Mouse (Mus musculus): ENCODE results near the gene Ube2e3. TPM values are rescaled to one million over a fixed set of nuclear protein-coding genes. Genes with fewer than 3 reads are reported as not detected.
A peak's percentile ranks its signal among the peaks of the same experiment; 100 is the strongest.

Gene Ube2e3
- polyA plus RNA-seq, 1 experiment: 48.6 TPM

GRCm38 (mm10) chr2:78876002-78876401 lies 8.1 kb downstream of the Ube2e3 start:
- TF ChIP-seq FLI1 (IDR thresholded peaks at IDR 0.05; ENCODE audit: low read length): no peak
- no peak for TF ChIP-seq GATA1 (IDR thresholded peaks at IDR 0.05; ENCODE audit: borderline replicate concordance, low read length)
- peaks cover 52% of the 10 kb centered on the region for H3K4me1 ChIP-seq
- H3K27me3 ChIP-seq (replicated peaks): no peaks in the 10 kb centered on the region
- H3K4me3 ChIP-seq (replicated peaks): no peak overlapping the region
- H3K36me3 ChIP-seq (replicated peaks; ENCODE audit: low read length): peaks cover 23% of the 10 kb centered on the region
- H3K9me3 ChIP-seq: no peaks in the 10 kb centered on the region

GRCm38 (mm10) chr2:78882068-78882467 lies 14.1 kb downstream of the Ube2e3 start:
- TF ChIP-seq GATA1 (IDR thresholded peaks at IDR 0.05; ENCODE audit: borderline replicate concordance, low read length): no peak
- no peak for TF ChIP-seq FLI1 (IDR thresholded peaks at IDR 0.05; ENCODE audit: low read length)
- no peak overlapping the region for H3K4me3 ChIP-seq (replicated peaks)

GRCm38 (mm10) chr2:78882743-78883433 lies 15.0 kb downstream of the Ube2e3 start:
- peaks cover 14% of the 10 kb centered on the region for H3K36me3 ChIP-seq (replicated peaks; ENCODE audit: low read length)
- TF ChIP-seq FLI1 (IDR thresholded peaks at IDR 0.05; ENCODE audit: low read length) (no peak), GATA1 (IDR thresholded peaks at IDR 0.05; ENCODE audit: borderline replicate concordance, low read length) (no peak)

More at GRCm38 (mm10) chr2:78882068-78882467, 14.1 kb downstream of the Ube2e3 start:
- peaks cover 45% of the 10 kb centered on the region for H3K4me1 ChIP-seq
- peaks cover 14% of the 10 kb centered on the region for H3K36me3 ChIP-seq (replicated peaks; ENCODE audit: low read length)
- no peaks in the 10 kb centered on the region for H3K27me3 ChIP-seq (replicated peaks)
- no peaks in the 10 kb centered on the region for H3K9me3 ChIP-seq

DNA sequence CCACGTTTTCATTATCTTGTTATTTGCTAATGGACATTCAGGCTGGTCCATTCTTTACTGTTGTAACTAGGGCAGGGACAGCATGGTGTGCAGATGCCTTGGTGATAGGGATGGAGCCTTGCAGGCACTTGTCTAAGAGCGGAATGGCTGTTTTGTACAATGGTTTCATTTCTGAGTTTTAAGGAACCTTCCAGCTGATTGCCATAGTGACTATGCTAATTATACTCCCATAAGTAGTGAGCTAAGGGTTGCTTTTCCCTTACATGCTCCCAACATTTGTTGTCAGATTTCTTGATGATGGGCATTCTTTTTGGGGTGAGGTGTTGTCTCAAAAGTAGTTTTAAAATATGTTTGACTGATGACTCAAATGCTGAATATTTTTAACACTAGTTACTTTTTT lies 18.5 kb downstream of the Ube2e3 start:
- Histone ChIP-seq H3K36me3 (replicated peaks; ENCODE audit: low read length) (peaks cover 8% of the 10 kb centered on the region), H3K4me3 (replicated peaks) (peak overlapping the region; percentile 34), H3K4me1 (peaks cover 45% of the 10 kb centered on the region), H3K27me3 (replicated peaks) (no peaks in the 10 kb centered on the region), H3K9me3 (no peaks in the 10 kb centered on the region)
- TF ChIP-seq FLI1 (IDR thresholded peaks at IDR 0.05; ENCODE audit: low read length) (no peak), GATA1 (IDR thresholded peaks at IDR 0.05; ENCODE audit: borderline replicate concordance, low read length) (no peak)

More at GRCm38 (mm10) chr2:78882743-78883433, 15.0 kb downstream of the Ube2e3 start:
- Histone ChIP-seq H3K4me1 (peaks cover 40% of the 10 kb centered on the region), H3K9me3 (no peaks in the 10 kb centered on the region), H3K27me3 (replicated peaks) (no peaks in the 10 kb centered on the region), H3K4me3 (replicated peaks) (no peak overlapping the region)

DNA sequence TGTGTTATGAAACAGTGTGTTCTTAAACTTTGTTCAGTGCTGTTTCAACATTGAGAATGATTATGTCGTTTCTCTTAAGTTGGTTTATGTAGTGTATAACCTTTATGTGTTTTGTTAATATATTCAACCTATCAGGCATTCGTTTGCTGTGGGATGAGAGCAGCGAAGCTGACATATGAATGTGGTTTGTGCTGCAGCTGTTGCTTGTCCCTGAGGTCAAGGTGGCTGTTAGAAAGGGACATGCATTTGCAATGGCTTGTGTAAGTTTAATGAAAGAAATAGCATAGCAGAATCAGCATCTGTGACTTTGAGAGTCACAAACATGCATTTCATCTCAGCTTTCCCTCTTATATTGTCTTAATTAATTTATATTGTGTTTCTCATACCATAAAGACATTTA lies 20.3 kb downstream of the Ube2e3 start:
- no peaks in the 10 kb centered on the region for H3K27me3 ChIP-seq (replicated peaks)
- TF ChIP-seq FLI1 (IDR thresholded peaks at IDR 0.05; ENCODE audit: low read length) (no peak), GATA1 (IDR thresholded peaks at IDR 0.05; ENCODE audit: borderline replicate concordance, low read length) (no peak)
- H3K4me3 ChIP-seq (replicated peaks): no peak overlapping the region
- H3K9me3 ChIP-seq: no peaks in the 10 kb centered on the region
- peaks cover 2% of the 10 kb centered on the region for H3K36me3 ChIP-seq (replicated peaks; ENCODE audit: low read length)
- H3K4me1 ChIP-seq: peaks cover 36% of the 10 kb centered on the region

- Histone ChIP-seq H3K27me3 (replicated peaks) (no peaks in the 10 kb centered on the region), H3K9me3 (no peaks in the 10 kb centered on the region), H3K36me3 (replicated peaks; ENCODE audit: low read length) (no peaks in the 10 kb centered on the region), H3K4me1 (peaks cover 21% of the 10 kb centered on the region), H3K4me3 (replicated peaks) (no peak overlapping the region)
- TF ChIP-seq FLI1 (IDR thresholded peaks at IDR 0.05; ENCODE audit: low read length) (no peak), GATA1 (IDR thresholded peaks at IDR 0.05; ENCODE audit: borderline replicate concordance, low read length) (no peak)
Observed at GRCm38 (mm10) chr2:78895216-78895615, 27.3 kb downstream of the Ube2e3 start.

DNA sequence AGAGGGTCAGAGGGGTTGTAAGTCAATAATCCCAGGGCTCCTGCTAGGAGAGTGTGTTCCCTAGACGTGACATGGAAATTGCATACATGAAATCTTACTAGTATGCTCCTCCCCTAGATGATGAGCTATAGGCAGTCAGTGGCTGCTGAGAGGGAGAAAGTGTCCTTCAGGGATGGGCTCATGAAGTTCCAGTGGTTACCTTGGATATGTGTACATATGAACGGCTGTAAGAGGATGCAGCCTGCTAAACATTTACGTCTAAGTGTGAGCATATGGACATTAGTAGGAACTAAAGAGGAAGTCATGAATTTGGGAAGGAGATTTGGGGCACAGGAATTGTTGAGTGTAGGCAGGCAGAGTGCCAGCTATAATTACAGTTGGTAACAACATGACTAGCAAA lies 38.0 kb downstream of the Ube2e3 start:
- TF ChIP-seq FLI1 (IDR thresholded peaks at IDR 0.05; ENCODE audit: low read length): no peak
- no peak for TF ChIP-seq GATA1 (IDR thresholded peaks at IDR 0.05; ENCODE audit: borderline replicate concordance, low read length)
- Histone ChIP-seq H3K4me1 (peaks cover 53% of the 10 kb centered on the region), H3K9me3 (peaks cover 7% of the 10 kb centered on the region)

DNA sequence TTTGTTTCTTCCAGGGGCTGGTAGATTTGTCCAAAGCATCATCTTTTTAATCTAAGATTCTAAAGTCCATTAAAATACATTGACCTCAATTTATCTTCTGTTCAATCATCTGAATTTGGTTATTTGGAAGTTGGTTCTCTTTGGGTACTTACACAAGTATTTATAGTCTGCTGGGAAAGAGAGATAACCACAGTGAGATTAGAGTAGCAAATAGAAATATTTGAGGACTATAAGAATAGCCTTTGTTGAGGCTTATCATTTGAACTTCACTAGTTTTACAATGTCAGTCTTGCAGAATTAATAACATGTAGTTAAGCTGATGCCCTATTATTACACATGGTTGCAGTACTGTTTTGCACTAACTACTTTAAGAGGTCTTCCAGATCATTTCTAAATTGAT lies 43.6 kb downstream of the Ube2e3 start:
- Histone ChIP-seq H3K27me3 (replicated peaks) (no peaks in the 10 kb centered on the region), H3K9me3 (peaks cover 7% of the 10 kb centered on the region), H3K4me3 (replicated peaks) (no peak overlapping the region), H3K36me3 (replicated peaks; ENCODE audit: low read length) (peaks cover 21% of the 10 kb centered on the region), H3K4me1 (peaks cover 35% of the 10 kb centered on the region)
- TF ChIP-seq FLI1 (IDR thresholded peaks at IDR 0.05; ENCODE audit: low read length) (no peak), GATA1 (IDR thresholded peaks at IDR 0.05; ENCODE audit: borderline replicate concordance, low read length) (no peak)

More for the DNA sequence above, 38.0 kb downstream of the Ube2e3 start:
- no peaks in the 10 kb centered on the region for H3K27me3 ChIP-seq (replicated peaks)
- H3K36me3 ChIP-seq (replicated peaks; ENCODE audit: low read length): peaks cover 16% of the 10 kb centered on the region
- H3K4me3 ChIP-seq (replicated peaks): no peak overlapping the region

- no peak overlapping the region for H3K4me3 ChIP-seq (replicated peaks)
- peaks cover 27% of the 10 kb centered on the region for H3K36me3 ChIP-seq (replicated peaks; ENCODE audit: low read length)
- no peaks in the 10 kb centered on the region for H3K27me3 ChIP-seq (replicated peaks)
- H3K9me3 ChIP-seq: no peaks in the 10 kb centered on the region
- TF ChIP-seq GATA1 (IDR thresholded peaks at IDR 0.05; ENCODE audit: borderline replicate concordance, low read length) (no peak), FLI1 (IDR thresholded peaks at IDR 0.05; ENCODE audit: low read length) (no peak)
- H3K4me1 ChIP-seq: peaks cover 21% of the 10 kb centered on the region
Observed at GRCm38 (mm10) chr2:78914861-78915260, 46.9 kb downstream of the Ube2e3 start.

DNA sequence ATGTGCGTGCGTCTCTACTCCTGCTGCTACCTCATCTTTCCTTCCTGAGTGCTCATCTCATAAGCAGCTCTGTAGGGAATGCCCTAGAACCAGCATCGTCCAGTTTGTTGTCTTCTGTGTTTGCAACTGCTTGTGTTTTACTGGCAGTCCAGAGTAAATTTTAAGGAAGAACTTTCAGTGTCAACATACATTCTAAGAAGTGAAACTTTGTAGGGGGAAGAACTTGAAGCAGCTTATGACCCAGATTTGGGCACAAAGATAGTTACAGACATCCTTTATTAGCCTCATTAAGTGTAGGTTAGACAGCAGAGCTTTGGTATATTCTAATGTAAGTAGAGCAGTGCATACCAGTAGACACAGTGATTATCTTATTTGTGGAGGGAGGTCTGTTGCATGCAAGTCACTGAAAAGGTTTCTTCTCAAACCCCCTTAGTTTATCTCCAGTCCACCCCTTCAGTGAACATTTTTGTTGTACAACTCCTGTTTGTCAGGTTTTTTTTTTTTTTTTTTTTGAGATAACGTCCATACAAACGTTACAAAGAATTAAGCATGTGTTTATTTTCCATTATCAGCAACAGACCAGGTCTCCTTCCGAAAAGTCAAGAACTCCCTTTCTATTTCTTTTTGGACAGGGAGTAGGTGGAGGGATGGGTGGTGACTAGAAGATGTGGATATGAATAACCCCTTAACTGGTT lies 55.2 kb downstream of the Ube2e3 start:
- no peaks in the 10 kb centered on the region for H3K9me3 ChIP-seq
- H3K4me3 ChIP-seq (replicated peaks): peak overlapping the region; percentile 62
- no peaks in the 10 kb centered on the region for H3K27me3 ChIP-seq (replicated peaks)
- H3K4me1 ChIP-seq: peaks cover 10% of the 10 kb centered on the region
- H3K36me3 ChIP-seq (replicated peaks; ENCODE audit: low read length): peaks cover 36% of the 10 kb centered on the region
- TF ChIP-seq FLI1 (IDR thresholded peaks at IDR 0.05; ENCODE audit: low read length) (no peak), GATA1 (IDR thresholded peaks at IDR 0.05; ENCODE audit: borderline replicate concordance, low read length) (no peak)

Data from megakaryocyte, embryonic 14.5 days (primary cell).